Mouse (Mus musculus): ENCODE measurements around the gene Zranb1. TPM values are rescaled to one million over a fixed set of nuclear protein-coding genes. Genes with fewer than 3 reads are reported as not detected.

The Zranb1 gene
- 10.9 and 11.0 TPM in 2 replicates for polyA plus RNA-seq (2016; fragmentation: Nextera tagmentation; extraction: Ambion mirVana)

- Histone ChIP-seq H3K4me3 (peak within 1 kb of the TSS; percentile 77), H3K27ac (replicated peaks) (peak within 1 kb of the TSS; percentile 96), H3K4me1 (peaks cover 18% of the 10 kb centered on the region), H3K9me3 (no peaks in the 10 kb centered on the region), H3K27me3 (replicated peaks; ENCODE audit: low read depth, poor library complexity, severe bottlenecking) (no peaks in the 10 kb centered on the region), H3K36me3 (replicated peaks) (no peaks in the 10 kb centered on the region)
- DNase-seq (ENCODE audit: low spot score): peak; percentile 99
- WGBS: under 1% methylated on average over 93 of the region's 93 CpGs
Observed at GRCm38 (mm10) chr7:132930850-132931559, at the start of gene Zranb1. Gene Zranb1 (plus strand): TSS chr7:132931142.

DNA sequence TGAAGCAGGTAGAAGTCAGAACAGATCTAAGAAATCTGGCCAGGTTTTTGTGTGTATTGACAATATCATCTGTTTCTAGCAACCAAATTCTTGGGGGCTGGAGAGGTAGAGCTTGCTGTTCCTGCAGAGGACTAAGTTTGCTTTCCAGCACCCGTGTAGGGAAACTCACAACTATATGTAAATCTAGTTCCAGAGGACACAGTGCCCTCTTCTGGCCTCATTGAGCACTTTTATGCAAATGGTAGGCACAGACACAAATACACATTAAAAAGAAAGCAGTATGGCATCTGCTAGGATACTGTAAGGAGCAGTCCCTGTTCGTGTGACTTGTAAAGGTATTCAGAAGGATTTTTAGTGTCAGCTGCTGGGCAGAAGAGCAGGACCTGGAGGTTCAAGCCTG is 48.6 kb upstream of the Zranb1 start:
- Histone ChIP-seq H3K4me3 (no peak overlapping the region), H3K4me1 (peaks cover 9% of the 10 kb centered on the region), H3K27ac (replicated peaks) (no peak overlapping the region), H3K27me3 (replicated peaks; ENCODE audit: low read depth, poor library complexity, severe bottlenecking) (no peaks in the 10 kb centered on the region), H3K36me3 (replicated peaks) (peaks cover 85% of the 10 kb centered on the region), H3K9me3 (no peaks in the 10 kb centered on the region)
- no peak for DNase-seq (ENCODE audit: low spot score)
- whole genome bisulfite sequencing: 72% methylated on average over 2 of the region's 2 CpGs

DNA sequence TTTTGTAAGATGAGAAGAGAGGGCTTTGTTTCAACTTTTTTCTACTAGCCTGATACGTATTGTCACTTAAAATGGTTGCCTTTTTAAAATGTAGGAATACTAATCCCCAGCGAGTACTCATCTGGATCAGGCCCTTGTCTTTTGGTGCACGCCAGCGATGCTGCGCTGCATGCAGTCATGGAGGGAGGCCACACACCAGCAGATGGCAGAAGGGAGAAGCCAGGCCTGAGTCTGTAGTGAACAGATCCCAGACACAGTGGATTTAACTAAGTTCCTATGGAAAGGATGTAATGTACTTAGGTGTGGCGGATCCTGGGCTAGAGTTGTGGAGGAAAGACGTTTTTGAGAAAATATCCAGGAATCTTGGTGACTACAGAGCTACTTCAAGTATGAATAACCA is 46.9 kb upstream of the Zranb1 start:
- H3K27me3 ChIP-seq (replicated peaks; ENCODE audit: low read depth, poor library complexity, severe bottlenecking): no peaks in the 10 kb centered on the region
- peaks cover 18% of the 10 kb centered on the region for H3K4me1 ChIP-seq
- H3K4me3 ChIP-seq: no peak overlapping the region
- H3K9me3 ChIP-seq: no peaks in the 10 kb centered on the region
- H3K36me3 ChIP-seq (replicated peaks): peaks cover 68% of the 10 kb centered on the region
- 94% methylated on average over 7 of the region's 7 CpGs for WGBS
- DNase-seq (ENCODE audit: low spot score): no peak
- no peak overlapping the region for H3K27ac ChIP-seq (replicated peaks)

DNA sequence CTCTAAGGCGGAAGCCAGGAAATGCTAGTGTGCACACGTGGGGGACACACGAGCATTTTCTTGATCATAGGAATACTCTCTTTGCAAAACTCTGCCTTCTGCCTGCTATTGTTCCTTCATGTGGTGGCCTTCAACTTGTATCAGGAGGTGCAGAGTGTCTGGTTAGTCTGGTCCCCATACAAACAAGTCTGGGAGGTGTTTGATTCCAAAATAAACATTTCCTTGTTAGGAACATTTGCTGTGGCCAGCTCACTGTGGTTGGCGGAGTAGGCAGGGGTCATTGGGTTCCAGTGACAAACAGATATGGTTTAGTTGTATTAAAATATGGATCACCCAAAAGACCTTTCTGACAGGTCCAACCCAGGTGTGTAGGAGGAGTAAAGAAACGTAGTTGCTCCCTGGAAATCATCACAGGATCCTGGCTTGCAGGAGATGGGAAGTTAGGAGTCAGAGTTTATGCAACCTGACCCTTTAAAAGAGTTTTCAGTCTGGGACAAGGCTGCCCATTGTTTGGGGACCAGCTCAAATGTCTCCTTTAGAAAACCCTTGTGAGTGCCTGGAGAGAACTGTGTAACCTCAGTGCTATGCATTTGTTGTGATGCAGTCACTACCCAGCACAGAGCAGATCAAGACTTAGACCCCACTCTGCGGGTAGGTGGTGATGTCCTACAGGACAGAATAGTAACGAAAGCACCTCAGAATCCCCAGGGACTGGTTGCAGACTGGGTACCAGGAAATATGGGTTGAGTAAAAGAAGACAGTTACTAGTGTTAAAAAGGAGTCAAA is 43.7 kb upstream of the Zranb1 start:
- H3K27me3 ChIP-seq (replicated peaks; ENCODE audit: low read depth, poor library complexity, severe bottlenecking): no peaks in the 10 kb centered on the region
- peaks cover 36% of the 10 kb centered on the region for H3K36me3 ChIP-seq (replicated peaks)
- no peaks in the 10 kb centered on the region for H3K9me3 ChIP-seq
- H3K4me1 ChIP-seq: peaks cover 21% of the 10 kb centered on the region
- DNase-seq (ENCODE audit: low spot score): peak; percentile 21
- H3K27ac ChIP-seq (replicated peaks): peak overlapping the region; percentile 67
- WGBS: 42% methylated on average over 7 of the region's 7 CpGs
- H3K4me3 ChIP-seq: no peak overlapping the region

DNA sequence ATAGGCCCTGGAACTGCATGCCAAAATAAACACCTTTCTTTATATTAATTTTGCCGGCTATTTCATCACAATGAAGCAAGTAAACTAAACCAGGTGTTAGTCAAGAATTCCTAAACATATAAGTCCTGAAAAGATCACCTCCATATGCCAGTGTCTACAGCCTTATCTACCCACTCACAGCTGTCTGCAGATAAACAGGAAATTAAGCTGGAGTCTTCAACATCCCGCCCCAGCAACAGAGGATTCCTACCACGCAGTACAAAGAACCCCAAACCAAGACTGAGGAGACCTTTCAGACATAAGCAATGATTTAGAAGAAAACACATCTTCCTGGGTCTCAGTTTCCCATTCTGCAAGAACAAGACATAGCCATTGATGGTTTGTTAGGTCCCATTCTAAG is 42.9 kb upstream of the Zranb1 start:
- no peak for DNase-seq (ENCODE audit: low spot score)

GRCm38 (mm10) chr7:132888518-132889249 is 42.3 kb upstream of the Zranb1 start:
- Histone ChIP-seq H3K4me3 (no peak overlapping the region), H3K9me3 (no peaks in the 10 kb centered on the region), H3K27me3 (replicated peaks; ENCODE audit: low read depth, poor library complexity, severe bottlenecking) (no peaks in the 10 kb centered on the region), H3K36me3 (replicated peaks) (peaks cover 21% of the 10 kb centered on the region), H3K4me1 (peaks cover 21% of the 10 kb centered on the region), H3K27ac (replicated peaks) (no peak overlapping the region)
- no peak for DNase-seq (ENCODE audit: low spot score)
- 68% methylated on average over 4 of the region's 4 CpGs for WGBS

More for the DNA sequence above, 42.9 kb upstream of the Zranb1 start:
- 82% methylated on average over 3 of the region's 3 CpGs for WGBS
- peaks cover 27% of the 10 kb centered on the region for H3K36me3 ChIP-seq (replicated peaks)
- H3K27me3 ChIP-seq (replicated peaks; ENCODE audit: low read depth, poor library complexity, severe bottlenecking): no peaks in the 10 kb centered on the region
- H3K4me3 ChIP-seq: no peak overlapping the region
- no peaks in the 10 kb centered on the region for H3K9me3 ChIP-seq
- H3K27ac ChIP-seq (replicated peaks): peak overlapping the region; percentile 67; the same call in 1 of the 2 replicates
- H3K4me1 ChIP-seq: peaks cover 21% of the 10 kb centered on the region

- Histone ChIP-seq H3K27ac (replicated peaks) (no peak overlapping the region), H3K9me3 (no peaks in the 10 kb centered on the region), H3K36me3 (replicated peaks) (peaks cover 11% of the 10 kb centered on the region), H3K27me3 (replicated peaks; ENCODE audit: low read depth, poor library complexity, severe bottlenecking) (no peaks in the 10 kb centered on the region), H3K4me3 (no peak overlapping the region), H3K4me1 (peaks cover 21% of the 10 kb centered on the region)
- DNase-seq (ENCODE audit: low spot score): no peak
- 93% methylated on average over 8 of the region's 8 CpGs for WGBS
Observed at GRCm38 (mm10) chr7:132889691-132890090, 41.3 kb upstream of the Zranb1 start.

DNA sequence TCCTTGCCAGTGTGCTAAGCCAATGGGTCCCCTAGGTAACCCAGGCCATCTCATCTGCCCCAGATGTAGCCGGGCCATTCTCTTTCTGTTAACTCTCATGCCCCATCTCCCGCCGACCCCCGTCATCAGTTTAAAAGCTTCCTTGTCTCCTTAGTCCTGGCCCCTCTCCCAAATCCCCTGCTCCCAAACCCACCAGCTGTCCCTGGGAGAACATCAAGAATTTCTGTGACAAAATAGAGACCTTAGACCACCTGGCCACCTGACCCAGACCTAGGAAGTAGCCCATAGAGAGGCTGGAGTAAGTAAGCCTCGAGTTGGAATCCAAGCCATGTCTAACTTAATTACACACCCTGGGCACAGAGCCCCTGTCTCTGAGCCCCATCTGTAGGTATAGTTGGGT is 40.7 kb upstream of the Zranb1 start:
- H3K36me3 ChIP-seq (replicated peaks): peaks cover 6% of the 10 kb centered on the region
- H3K4me1 ChIP-seq: peaks cover 21% of the 10 kb centered on the region
- no peak for DNase-seq (ENCODE audit: low spot score)
- H3K4me3 ChIP-seq: no peak overlapping the region
- 89% methylated on average over 5 of the region's 5 CpGs for WGBS
- no peak overlapping the region for H3K27ac ChIP-seq (replicated peaks)
- no peaks in the 10 kb centered on the region for H3K9me3 ChIP-seq
- no peaks in the 10 kb centered on the region for H3K27me3 ChIP-seq (replicated peaks; ENCODE audit: low read depth, poor library complexity, severe bottlenecking)

GRCm38 (mm10) chr7:132891561-132892310 is 39.2 kb upstream of the Zranb1 start:
- 78% methylated on average over 5 of the region's 5 CpGs for WGBS
- no peak overlapping the region for H3K4me3 ChIP-seq
- no peaks in the 10 kb centered on the region for H3K27me3 ChIP-seq (replicated peaks; ENCODE audit: low read depth, poor library complexity, severe bottlenecking)
- H3K4me1 ChIP-seq: peaks cover 18% of the 10 kb centered on the region
- no peaks in the 10 kb centered on the region for H3K9me3 ChIP-seq
- no peak overlapping the region for H3K27ac ChIP-seq (replicated peaks)
- DNase-seq (ENCODE audit: low spot score): no peak
- no peaks in the 10 kb centered on the region for H3K36me3 ChIP-seq (replicated peaks)

- DNase-seq (ENCODE audit: low spot score): no peak
- Histone ChIP-seq H3K4me1 (peaks cover 13% of the 10 kb centered on the region), H3K27ac (replicated peaks) (no peak overlapping the region; the same call in 1 of the 2 replicates), H3K4me3 (no peak overlapping the region), H3K9me3 (no peaks in the 10 kb centered on the region), H3K27me3 (replicated peaks; ENCODE audit: low read depth, poor library complexity, severe bottlenecking) (no peaks in the 10 kb centered on the region), H3K36me3 (replicated peaks) (no peaks in the 10 kb centered on the region)
- whole genome bisulfite sequencing: 63% methylated on average over 4 of the region's 4 CpGs
Observed at GRCm38 (mm10) chr7:132892311-132892661, 38.7 kb upstream of the Zranb1 start.

GRCm38 (mm10) chr7:132892806-132893205 is 38.1 kb upstream of the Zranb1 start:
- Histone ChIP-seq H3K36me3 (replicated peaks) (no peaks in the 10 kb centered on the region), H3K27me3 (replicated peaks; ENCODE audit: low read depth, poor library complexity, severe bottlenecking) (no peaks in the 10 kb centered on the region), H3K4me3 (no peak overlapping the region), H3K27ac (replicated peaks) (no peak overlapping the region), H3K4me1 (peaks cover 8% of the 10 kb centered on the region), H3K9me3 (no peaks in the 10 kb centered on the region)
- no peak for DNase-seq (ENCODE audit: low spot score)
- 79% methylated on average over 7 of the region's 7 CpGs for WGBS

DNA sequence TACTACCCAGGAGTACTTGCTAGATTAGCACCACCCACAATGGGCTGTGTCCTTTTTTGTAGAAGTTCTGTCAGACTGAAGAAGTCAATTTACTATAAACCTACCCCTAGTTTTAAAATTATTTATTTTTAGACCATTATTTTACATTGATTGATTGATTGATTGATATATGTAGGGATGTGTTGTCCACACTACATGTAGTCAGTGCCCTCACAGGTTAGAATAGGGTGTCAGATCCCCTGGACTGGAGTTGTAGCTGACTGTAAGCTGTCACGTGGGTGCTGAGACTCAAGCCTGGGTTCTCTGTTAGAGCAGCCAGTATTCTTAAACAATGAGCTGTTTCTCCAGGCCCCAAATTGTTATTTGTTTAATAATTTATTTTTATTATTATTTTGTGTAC is 37.6 kb upstream of the Zranb1 start:
- no peak for DNase-seq (ENCODE audit: low spot score)
- 79% methylated on average over 1 of the region's 1 CpGs for WGBS
- Histone ChIP-seq H3K4me3 (no peak overlapping the region), H3K4me1 (peaks cover 4% of the 10 kb centered on the region), H3K36me3 (replicated peaks) (no peaks in the 10 kb centered on the region), H3K9me3 (no peaks in the 10 kb centered on the region), H3K27me3 (replicated peaks; ENCODE audit: low read depth, poor library complexity, severe bottlenecking) (no peaks in the 10 kb centered on the region), H3K27ac (replicated peaks) (no peak overlapping the region)
